Mouse (Mus musculus) myocyte (in vitro differentiated cells): ENCODE results near the gene Unc13c. TPM values are rescaled to one million over a fixed set of nuclear protein-coding genes. Genes with fewer than 3 reads are reported as not detected.

Experiments used
- H3K27me3 ChIP-seq: one replicate; pipeline ENCODE4 v1.6.1; 2011; ENCODE audit not compliant: control insufficient read depth, insufficient read depth, insufficient read length
- H3K36me3 ChIP-seq: one replicate; pipeline ENCODE4 v1.6.1; 2011; ENCODE audit not compliant: control insufficient read depth, insufficient read depth
- H3K4me2 ChIP-seq: one replicate; pipeline ENCODE4 v1.6.1; 2011; ENCODE audit warnings: low read depth, control low read depth
- H3K4me3 ChIP-seq: one replicate; pipeline ENCODE4 v1.5.1; 2011; ENCODE audit warnings: mild to moderate bottlenecking, control low read depth, moderate library complexity
- H3K79me2 ChIP-seq: one replicate; pipeline ENCODE4 v1.6.1; 2011; ENCODE audit not compliant: control insufficient read depth, insufficient read depth
- H3ac ChIP-seq: one replicate; pipeline ENCODE4 v1.6.1; 2011; ENCODE audit not compliant: control insufficient read depth, insufficient read length
- CEBPB ChIP-seq: IDR thresholded peaks from 2 replicates; pipeline ENCODE4 v1.6.1; 2011; ENCODE audit warnings: mild to moderate bottlenecking, moderate library complexity; ENCODE audit not compliant: poor library complexity, insufficient read depth, severe bottlenecking
- E2F4 ChIP-seq: IDR thresholded peaks from one replicate; pipeline ENCODE4 v1.6.1; 2011; ENCODE audit warnings: mild to moderate bottlenecking, control low read depth, moderate library complexity; ENCODE audit not compliant: insufficient read depth
- MAX ChIP-seq: IDR thresholded peaks from one replicate; pipeline ENCODE4 v1.6.1; 2011; ENCODE audit warnings: low read depth, mild to moderate bottlenecking, control low read depth
- MYOD1 ChIP-seq, 3 experiments: IDR thresholded peaks; one replicate each; pipeline ENCODE4 v1.6.1; 2011; ENCODE audit warnings: control low read depth in 2 of 3, low read depth in 2 of 3, mild to moderate bottlenecking in 2 of 3, moderate library complexity in 1 of 3; ENCODE audit not compliant: insufficient read length in 2 of 3, control insufficient read depth in 1 of 3
- MYOG ChIP-seq, 3 experiments: IDR thresholded peaks; one replicate each; pipeline ENCODE4 v1.6.1; 2011; ENCODE audit warnings: control low read depth in 2 of 3, low read depth in 2 of 3, mild to moderate bottlenecking in 2 of 3; ENCODE audit not compliant: insufficient read length in 2 of 3, control insufficient read depth in 1 of 3, insufficient read depth in 1 of 3
- POLR2A ChIP-seq: IDR thresholded peaks from one replicate; pipeline ENCODE4 v1.6.1; 2011; ENCODE audit warnings: low read depth, mild to moderate bottlenecking, control low read depth, moderate library complexity; ENCODE audit not compliant: insufficient read length
- POLR2AphosphoS2 ChIP-seq: IDR thresholded peaks from one replicate; pipeline ENCODE4 v1.6.1; 2011; ENCODE audit warnings: low read depth, control low read depth; ENCODE audit not compliant: insufficient read length
- REST ChIP-seq: IDR thresholded peaks from one replicate; pipeline ENCODE4 v1.6.1; 2011; ENCODE audit warnings: mild to moderate bottlenecking, control low read depth, moderate library complexity; ENCODE audit not compliant: insufficient read depth, insufficient read length
- SRF ChIP-seq: IDR thresholded peaks from one replicate; pipeline ENCODE4 v1.6.1; 2011; ENCODE audit warnings: low read depth; ENCODE audit not compliant: control insufficient read depth, insufficient read length
- TCF12 ChIP-seq: IDR thresholded peaks from one replicate; pipeline ENCODE4 v1.6.1; 2011; ENCODE audit warnings: mild to moderate bottlenecking, control low read depth; ENCODE audit not compliant: poor library complexity, insufficient read depth, severe bottlenecking
- TCF3 ChIP-seq: IDR thresholded peaks from one replicate; pipeline ENCODE4 v1.6.1; 2011; ENCODE audit warnings: low read depth, control low read depth; ENCODE audit not compliant: insufficient read length
- USF1 ChIP-seq: IDR thresholded peaks from one replicate; pipeline ENCODE4 v1.6.1; 2011; ENCODE audit warnings: low read depth, mild to moderate bottlenecking, control low read depth, moderate library complexity
- polyA plus RNA-seq: library from polyadenylated mRNA; unstranded; fragments of >200 nt; fragmentation: generic; extraction: Trizol; gene quantifications from one replicate; pipeline ENCODE4 v1.2.1, GENCODE M21; 2012; ENCODE audit warnings: missing spikeins

Gene Unc13c
- polyA plus RNA-seq, 1 experiment, result 0.02 TPM

DNA sequence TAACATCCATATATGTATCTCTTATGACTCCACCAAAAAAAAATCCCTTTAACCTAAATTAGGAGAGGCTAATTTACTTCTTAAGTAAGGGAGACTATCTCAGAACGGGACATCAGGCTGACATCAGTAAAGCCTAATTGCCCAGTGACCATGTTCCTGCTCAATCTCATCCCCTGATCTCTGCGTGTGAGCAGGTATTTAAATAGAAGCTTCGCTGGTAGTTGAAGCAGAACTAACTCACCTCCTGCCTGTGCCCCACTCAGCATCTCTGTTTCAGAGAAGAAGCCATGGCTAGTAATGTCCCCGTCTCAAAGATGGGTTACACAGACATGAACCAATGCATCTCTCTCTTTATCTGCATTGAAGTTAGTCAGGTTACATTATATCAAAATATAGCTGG lies 255.3 kb downstream of the Unc13c start:
- no peak overlapping the region for H3K4me2 ChIP-seq
- no peak overlapping the region for H3K4me3 ChIP-seq
- no peak overlapping the region for H3ac ChIP-seq
- no peaks in the 10 kb centered on the region for H3K79me2 ChIP-seq
- TF ChIP-seq MAX, result no peak
- no peak for TF ChIP-seq TCF12
- no peak for TF ChIP-seq MYOD1 (IDR thresholded peaks at IDR 0.05; ENCODE audit: control insufficient read depth in 1 of 3, insufficient read length in 2 of 3, low read depth in 2 of 3)
- no peak for TF ChIP-seq MYOG (IDR thresholded peaks at IDR 0.05; ENCODE audit: control insufficient read depth in 1 of 3, insufficient read depth in 1 of 3, insufficient read length in 2 of 3, low read depth in 2 of 3)
- TF ChIP-seq POLR2A, result no peak
- TF ChIP-seq USF1, result no peak
- TF ChIP-seq SRF, result no peak
- no peak for TF ChIP-seq POLR2AphosphoS2
- H3K27me3 ChIP-seq, result no peaks in the 10 kb centered on the region
- H3K36me3 ChIP-seq, result no peaks in the 10 kb centered on the region

GRCm38 (mm10) chr9:73697103-73697502 lies 271.7 kb downstream of the Unc13c start:
- Histone ChIP-seq H3K4me3 (no peak overlapping the region), H3K36me3 (no peaks in the 10 kb centered on the region), H3K79me2 (no peaks in the 10 kb centered on the region), H3ac (no peak overlapping the region), H3K27me3 (no peaks in the 10 kb centered on the region), H3K4me2 (no peak overlapping the region)
- TF ChIP-seq POLR2AphosphoS2 (no peak), SRF (no peak), MAX (no peak), TCF12 (no peak), REST (no peak), TCF3 (no peak), MYOD1 (IDR thresholded peaks at IDR 0.05; ENCODE audit: control insufficient read depth in 1 of 3, insufficient read length in 2 of 3, low read depth in 2 of 3) (no peak), CEBPB (no peak), USF1 (no peak), MYOG (IDR thresholded peaks at IDR 0.05; ENCODE audit: control insufficient read depth in 1 of 3, insufficient read depth in 1 of 3, insufficient read length in 2 of 3, low read depth in 2 of 3) (no peak), POLR2A (no peak), E2F4 (no peak)

GRCm38 (mm10) chr9:73681580-73681979 lies 287.2 kb downstream of the Unc13c start:
- no peaks in the 10 kb centered on the region for H3K27me3 ChIP-seq
- H3K4me2 ChIP-seq, result no peak overlapping the region
- H3K36me3 ChIP-seq, result no peaks in the 10 kb centered on the region
- no peak overlapping the region for H3ac ChIP-seq
- TF ChIP-seq POLR2A, result no peak
- TF ChIP-seq SRF, result no peak
- TF ChIP-seq CEBPB, result no peak
- TF ChIP-seq USF1, result no peak
- TF ChIP-seq MYOD1 (IDR thresholded peaks at IDR 0.05; ENCODE audit: control insufficient read depth in 1 of 3, insufficient read length in 2 of 3, low read depth in 2 of 3), result no peak
- no peak for TF ChIP-seq MYOG (IDR thresholded peaks at IDR 0.05; ENCODE audit: control insufficient read depth in 1 of 3, insufficient read depth in 1 of 3, insufficient read length in 2 of 3, low read depth in 2 of 3)
- no peak for TF ChIP-seq E2F4
- no peak for TF ChIP-seq TCF12
- TF ChIP-seq TCF3, result no peak
- TF ChIP-seq REST, result no peak
- no peak for TF ChIP-seq POLR2AphosphoS2
- no peak for TF ChIP-seq MAX
- H3K4me3 ChIP-seq, result no peak overlapping the region
- H3K79me2 ChIP-seq, result no peaks in the 10 kb centered on the region

- Histone ChIP-seq H3ac (no peak overlapping the region), H3K36me3 (no peaks in the 10 kb centered on the region), H3K4me3 (no peak overlapping the region), H3K79me2 (no peaks in the 10 kb centered on the region), H3K27me3 (no peaks in the 10 kb centered on the region), H3K4me2 (no peak overlapping the region)
- no peak for TF ChIP-seq SRF
Observed at GRCm38 (mm10) chr9:73680545-73681495, 287.9 kb downstream of the Unc13c start.

DNA sequence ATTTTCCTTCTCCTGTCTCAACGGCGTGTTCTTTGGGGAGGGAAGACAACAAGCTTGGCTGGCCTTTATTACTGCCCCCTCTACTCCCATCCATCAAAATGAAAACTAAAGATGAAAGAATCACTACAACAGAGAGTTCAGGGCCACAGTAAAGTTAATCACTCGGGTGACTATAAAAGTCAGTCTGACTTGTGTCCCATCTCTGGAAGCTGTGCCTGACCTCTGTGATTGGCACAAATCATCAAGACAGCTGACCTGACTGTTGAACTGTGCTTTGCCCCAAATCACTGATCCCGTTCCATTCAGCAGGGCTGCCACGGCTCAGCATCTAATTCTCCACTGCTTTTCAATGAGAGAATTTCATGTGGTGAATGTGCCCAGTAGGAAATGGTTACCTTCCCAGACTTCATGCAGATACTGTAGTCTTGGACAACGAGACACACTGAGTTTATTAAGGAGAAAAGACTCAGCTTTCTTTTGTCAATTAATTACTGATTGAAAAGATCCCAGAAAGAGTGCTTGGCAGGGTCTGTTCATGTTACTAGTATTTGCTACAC lies 297.0 kb downstream of the Unc13c start:
- Histone ChIP-seq H3K79me2 (no peaks in the 10 kb centered on the region), H3K27me3 (no peaks in the 10 kb centered on the region), H3K4me2 (no peak overlapping the region), H3K36me3 (no peaks in the 10 kb centered on the region), H3ac (no peak overlapping the region), H3K4me3 (no peak overlapping the region)
- TF ChIP-seq MAX (no peak), POLR2A (no peak), TCF12 (no peak), E2F4 (no peak), MYOD1 (IDR thresholded peaks at IDR 0.05; ENCODE audit: control insufficient read depth in 1 of 3, insufficient read length in 2 of 3, low read depth in 2 of 3) (no peak), MYOG (IDR thresholded peaks at IDR 0.05; ENCODE audit: control insufficient read depth in 1 of 3, insufficient read depth in 1 of 3, insufficient read length in 2 of 3, low read depth in 2 of 3) (no peak), TCF3 (no peak), USF1 (no peak), POLR2AphosphoS2 (no peak), REST (no peak), CEBPB (no peak), SRF (no peak)
